Mouse (Mus musculus) heart, postnatal 36 days (tissue): ENCODE data around the gene Dqx1. TPM values are rescaled to one million over a fixed set of nuclear protein-coding genes. Genes with fewer than 3 reads are reported as not detected.

ENCODE experiments used
- DNase-seq, 2 experiments: peaks; one replicate each; pipeline ENCODE4 v3.0.0; 2021 to 2022
- intact Hi-C: fragments of 180-260 bp; cut with DNase I; formaldehyde crosslinking; loops from one replicate; pipeline ENCODE4 v1.15.1; 2025
- total RNA-seq, 2 experiments: library from RNA; stranded (reverse); gene quantifications; 2 replicates each; pipeline ENCODE4 v1.2.3; 2021

Dqx1 gene
- total RNA-seq, 2 experiments from 2014 or later, result 0.65 to 0.89 TPM

DNA sequence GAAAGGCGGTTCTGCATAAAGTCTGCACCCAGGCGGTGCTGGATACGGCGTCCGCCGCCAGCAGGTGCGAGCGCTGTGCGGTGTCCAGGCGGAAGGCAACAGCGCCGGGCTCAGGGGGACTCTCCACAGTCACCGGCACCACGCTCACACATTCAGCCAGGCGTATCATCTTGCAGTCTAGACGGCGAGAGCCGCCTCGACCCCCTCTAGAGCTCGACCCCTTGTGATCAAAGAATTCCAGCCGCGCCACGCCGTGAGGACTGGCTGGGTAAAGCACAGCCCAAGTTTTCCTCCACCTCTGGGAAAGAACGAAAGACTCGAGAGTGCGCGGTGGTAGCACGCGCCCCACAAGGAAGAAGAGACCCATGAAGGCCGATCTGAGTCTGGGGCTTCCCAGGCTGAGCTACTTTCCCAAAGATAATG, 24.9 kb upstream of the Dqx1 start:
- intact Hi-C loops, result loop anchor here (2.0 kb wide), 1 partner anchor 36 kb away; no protein-coding TSS in a partner anchor

DNA sequence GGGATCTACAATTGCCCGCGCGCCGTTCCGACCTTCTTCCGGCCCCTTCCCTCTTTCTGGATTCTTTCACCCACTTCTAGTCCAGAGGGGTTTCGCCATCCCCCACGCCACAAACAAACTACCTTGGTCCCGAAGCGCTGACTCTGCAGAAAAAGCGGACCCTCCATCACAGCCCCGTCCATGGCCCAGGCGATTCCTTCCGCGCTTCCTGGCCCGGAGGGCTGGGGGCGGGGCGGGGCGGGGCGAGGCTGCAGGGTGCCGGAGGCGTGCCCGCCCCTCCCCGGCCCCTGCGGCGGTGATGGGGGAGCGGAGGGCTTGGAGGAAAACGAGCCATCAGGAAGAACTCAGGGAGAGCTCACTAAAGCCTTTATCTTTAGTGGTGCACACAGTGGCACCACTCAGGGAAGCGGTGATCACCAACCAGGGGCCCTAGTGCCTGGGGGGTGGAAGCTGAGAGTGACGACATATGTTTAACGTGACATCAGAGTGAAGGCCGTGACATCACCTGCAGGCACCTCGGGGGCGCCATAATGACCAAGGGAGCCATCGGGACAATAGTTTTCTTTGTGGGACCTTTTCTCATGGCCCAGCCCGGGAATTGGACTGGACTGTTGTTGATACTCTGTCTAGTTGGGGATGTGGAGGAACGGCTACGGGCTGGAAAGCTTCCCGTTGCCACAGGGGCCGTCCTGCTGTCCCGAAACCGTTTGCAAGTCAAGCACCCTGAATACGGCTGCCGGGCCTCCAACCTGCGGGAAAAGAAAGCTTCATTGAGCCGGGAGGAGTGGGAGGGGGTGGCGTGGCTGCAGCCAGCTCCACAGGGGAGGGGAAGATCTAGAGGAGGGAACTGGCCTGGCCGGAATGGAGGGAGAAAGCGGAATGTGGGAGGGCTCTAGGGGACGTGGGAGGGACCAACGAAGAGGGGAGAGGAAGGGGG, 24.1 kb upstream of the Dqx1 start, which contains the start of the genes Dok1 and Loxl3:
Gene Dok1, minus strand, starts transcription at position 223 of the 937 bp plus-strand sequence.
Gene Loxl3, plus strand, starts transcription at position 925 of the 937 bp plus-strand sequence.
- intact Hi-C loops, result loop anchor here (2.0 kb wide), 1 partner anchor 37 kb away; no protein-coding TSS in a partner anchor

More for the DNA sequence above, 24.9 kb upstream of the Dqx1 start:
- DNase-seq, result no peak

DNA sequence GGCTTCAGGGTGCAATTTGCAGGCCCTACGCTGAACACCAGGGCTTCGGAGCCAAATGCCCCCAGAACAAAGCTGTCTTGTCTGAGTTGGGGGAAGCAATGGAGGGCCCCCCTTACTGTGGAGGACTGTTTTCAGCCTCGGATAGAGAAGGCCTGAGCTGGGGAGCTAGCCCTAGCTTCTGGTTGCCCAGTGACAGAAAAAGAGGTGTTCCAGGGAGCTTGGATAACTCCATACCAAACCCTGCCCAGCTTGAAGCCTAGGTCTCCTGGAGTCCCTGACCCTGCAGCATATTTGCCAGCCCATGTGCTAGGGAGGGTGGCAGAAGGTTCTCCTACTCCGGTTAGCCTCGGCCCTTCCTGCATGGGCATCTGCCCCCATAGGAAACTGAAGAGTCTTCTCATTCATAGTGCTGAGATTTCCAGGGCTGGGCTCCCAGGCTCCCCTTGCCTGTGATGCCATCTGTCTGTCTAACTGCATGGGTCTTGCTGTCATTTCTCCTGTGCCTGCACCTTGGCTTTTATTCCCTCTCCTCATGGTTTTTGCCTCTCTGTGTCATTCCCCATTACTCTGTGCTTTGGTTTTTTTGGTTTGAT, 23.1 kb upstream of the Dqx1 start:
- intact Hi-C loops, result no loop called here
- no peak for DNase-seq

More for the DNA sequence above, 24.1 kb upstream of the Dqx1 start, which contains the start of the genes Dok1 and Loxl3:
- peak; percentile 74 to 80 for DNase-seq

DNA sequence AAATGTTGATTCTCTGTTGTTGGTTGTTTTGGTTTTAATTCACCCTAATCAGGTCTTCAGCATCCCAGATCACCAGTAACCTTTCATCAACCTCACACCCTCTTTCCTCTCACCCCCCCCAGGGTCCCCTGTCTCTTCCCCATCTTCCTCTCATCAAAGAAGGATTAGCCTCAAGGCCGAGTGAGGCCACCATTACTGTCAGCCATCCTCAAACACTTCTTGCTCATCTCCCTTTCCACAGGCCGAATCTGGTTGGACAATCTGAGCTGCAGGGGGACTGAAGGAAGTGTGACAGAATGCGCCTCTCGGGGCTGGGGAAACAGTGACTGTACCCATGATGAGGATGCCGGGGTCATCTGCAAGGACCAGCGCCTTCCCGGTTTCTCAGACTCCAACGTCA, 20.5 kb upstream of the Dqx1 start:
- intact Hi-C loops, result no loop called here

DNA sequence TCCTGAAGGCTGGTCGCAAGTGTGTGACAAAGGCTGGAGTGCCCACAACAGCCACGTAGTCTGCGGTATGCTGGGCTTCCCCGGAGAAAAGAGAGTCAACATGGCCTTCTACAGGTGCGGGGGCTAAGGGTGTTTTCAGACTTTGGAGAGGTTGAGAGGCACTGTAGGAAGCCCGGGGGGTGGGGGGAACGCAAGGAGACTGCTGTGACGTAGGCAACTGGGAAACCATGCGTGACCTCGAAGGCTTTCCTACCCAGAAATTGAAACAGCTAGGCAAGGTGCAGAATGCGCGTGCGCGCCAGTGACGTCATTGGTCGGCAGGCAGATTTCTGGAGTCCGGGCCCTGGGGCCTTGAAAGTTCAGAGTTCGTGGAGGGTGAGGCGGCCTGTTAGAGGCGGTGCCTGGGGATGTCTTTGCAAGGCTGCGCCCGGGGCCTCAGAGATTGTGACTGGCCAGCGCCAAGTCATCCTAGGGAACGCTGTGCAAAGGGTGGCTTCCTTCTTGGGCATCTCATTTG, 19.1 kb upstream of the Dqx1 start:
- intact Hi-C loops, result no loop called here

More for the DNA sequence above, 20.5 kb upstream of the Dqx1 start:
- DNase-seq, result no peak

DNA sequence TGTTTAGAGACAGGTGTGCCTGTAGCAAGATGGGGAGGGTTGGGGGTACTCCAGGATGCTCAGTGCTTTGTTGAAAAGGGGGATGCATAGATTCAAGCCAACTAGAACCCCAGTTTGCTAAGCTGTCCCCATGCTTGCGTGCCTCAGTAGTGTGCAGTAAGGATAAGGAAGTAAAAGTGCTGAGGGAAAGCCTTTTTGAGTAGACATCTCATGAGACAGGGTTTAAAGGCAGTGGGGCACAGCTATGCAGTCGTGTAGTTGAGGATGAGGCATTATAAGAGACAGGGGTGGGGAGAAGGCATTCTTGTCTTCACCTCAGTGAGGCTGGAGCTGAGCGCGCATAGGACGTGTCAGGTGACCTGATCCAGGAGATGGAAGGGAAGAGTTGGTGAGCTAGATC, 17.0 kb upstream of the Dqx1 start:
- intact Hi-C loops, result no loop called here
- no peak for DNase-seq

More for the DNA sequence above, 19.1 kb upstream of the Dqx1 start:
- peak; percentile 90 to 96 for DNase-seq

DNA sequence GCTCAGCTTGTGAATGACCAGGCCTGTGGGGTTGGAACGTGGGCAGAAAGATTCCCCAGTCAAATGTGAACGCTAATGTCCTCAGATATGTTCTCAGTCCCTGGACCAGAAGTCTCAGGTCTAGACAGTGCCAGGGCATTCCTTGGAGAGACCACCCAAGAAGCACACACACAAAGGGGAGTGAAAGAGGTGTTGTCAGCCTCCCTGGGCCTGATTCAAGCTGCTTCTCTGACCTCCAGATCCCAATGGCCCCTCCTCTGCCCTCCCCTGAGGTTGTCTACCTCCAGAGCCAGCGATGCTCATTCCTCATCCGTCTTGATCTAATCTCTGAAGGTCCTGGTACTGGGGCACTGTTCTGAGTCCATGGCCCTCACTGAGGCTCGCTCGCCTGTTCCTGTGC, 14.1 kb upstream of the Dqx1 start:
- intact Hi-C loops, result no loop called here
- DNase-seq, result no peak

DNA sequence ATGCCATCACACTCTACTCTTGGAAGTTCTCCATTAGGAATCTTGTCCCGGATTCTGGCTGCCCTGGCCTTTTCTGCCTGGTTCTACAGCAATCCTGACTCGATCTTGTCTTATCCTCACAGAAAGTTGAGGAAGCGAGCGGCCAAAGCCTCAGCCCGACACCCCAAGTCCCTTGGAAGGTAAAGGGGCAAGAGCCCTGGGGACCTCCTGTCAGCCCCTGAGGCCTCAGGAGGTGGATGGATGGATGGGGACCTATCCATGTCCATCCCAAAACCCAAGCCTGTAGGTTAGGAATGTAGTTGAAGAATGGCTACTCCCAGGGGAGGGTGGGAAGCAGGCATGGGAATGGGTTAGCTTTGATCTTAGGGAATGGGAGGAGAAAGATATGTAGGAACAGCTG, 13.7 kb upstream of the Dqx1 start:
- intact Hi-C loops, result no loop called here
- no peak for DNase-seq

DNA sequence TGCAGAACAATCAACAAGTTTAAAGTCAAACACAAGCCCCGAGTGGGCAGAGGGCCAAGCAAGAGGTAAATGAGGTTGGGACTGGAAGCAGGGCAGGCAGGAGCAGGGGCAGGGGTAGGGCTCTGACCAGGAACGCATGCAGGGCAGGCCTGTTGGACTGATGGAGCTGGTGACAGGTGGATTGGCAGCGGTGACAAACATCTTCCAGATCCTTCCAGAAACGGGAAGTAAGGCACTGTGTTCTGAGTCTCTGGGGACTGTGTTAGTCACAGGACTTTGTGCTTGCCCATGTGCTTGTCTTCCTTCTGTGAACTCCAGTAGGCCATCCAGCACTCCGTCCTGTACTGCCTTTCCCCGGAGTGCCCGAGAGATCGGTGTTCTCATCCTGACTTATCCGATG, 12.9 kb upstream of the Dqx1 start:
- DNase-seq, result peak; percentile 38 to 39
- intact Hi-C loops, result no loop called here

DNA sequence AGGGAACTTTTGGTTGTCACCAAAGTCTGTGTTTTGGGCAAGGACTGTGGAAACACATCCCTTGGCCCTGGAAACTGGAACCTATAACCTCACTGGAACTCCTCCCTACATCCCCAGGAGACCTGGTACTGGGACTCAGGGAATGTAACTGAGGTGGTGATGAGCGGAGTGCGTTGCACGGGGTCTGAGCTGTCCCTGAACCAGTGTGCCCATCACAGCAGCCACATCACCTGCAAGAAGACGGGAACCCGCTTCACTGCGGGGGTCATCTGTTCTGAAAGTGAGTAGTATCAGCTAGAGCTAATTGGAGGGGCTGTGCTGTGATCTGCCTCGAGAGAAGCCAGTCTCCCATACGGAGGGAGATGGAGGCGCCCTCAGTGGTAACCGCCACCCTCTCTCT, 8.3 kb upstream of the Dqx1 start:
- DNase-seq, result no peak
- intact Hi-C loops, result no loop called here

DNA sequence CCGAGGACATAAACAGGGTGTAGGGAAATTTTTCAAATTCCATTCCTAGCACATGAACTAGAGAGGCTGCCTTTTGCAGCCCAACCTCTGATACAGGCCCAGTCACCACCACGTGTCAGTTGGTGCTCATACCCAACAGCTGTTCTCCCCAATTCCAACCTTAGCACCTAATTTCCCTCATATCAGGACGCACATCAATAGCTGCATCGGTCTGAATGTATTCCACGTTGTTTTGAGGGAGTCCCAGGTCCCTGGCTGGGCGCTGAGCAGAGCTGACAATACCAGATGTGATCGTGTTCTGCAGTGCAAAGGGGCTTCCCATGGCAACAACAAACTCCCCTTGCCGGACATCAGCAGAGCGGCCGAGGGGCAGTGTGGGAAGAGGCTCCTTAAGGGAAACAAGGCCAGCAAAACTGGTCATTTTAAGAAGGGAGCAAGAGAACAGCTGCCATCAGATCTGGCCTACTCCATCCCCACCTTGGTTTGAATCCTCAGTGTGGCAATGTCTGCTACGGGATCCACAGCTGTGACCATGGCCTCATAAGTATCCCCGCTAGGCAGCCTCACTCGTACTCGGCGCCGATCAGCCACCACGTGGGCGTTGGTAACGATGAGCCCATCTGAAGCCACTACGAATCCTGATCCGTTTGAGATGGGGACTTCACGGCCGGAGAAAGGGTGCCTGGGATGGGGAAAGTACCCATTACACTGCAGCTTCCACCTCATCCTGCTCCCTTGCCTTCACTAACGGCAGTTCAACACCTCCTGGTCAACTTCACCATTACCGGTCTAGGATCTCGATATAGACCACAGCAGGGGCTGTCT, 4.3 kb upstream of the Dqx1 start:
- intact Hi-C loops, result loop anchor here (5.0 kb wide), 1 partner anchor 364 kb away; no protein-coding TSS in a partner anchor
- peak; percentile 32 to 36 for DNase-seq

DNA sequence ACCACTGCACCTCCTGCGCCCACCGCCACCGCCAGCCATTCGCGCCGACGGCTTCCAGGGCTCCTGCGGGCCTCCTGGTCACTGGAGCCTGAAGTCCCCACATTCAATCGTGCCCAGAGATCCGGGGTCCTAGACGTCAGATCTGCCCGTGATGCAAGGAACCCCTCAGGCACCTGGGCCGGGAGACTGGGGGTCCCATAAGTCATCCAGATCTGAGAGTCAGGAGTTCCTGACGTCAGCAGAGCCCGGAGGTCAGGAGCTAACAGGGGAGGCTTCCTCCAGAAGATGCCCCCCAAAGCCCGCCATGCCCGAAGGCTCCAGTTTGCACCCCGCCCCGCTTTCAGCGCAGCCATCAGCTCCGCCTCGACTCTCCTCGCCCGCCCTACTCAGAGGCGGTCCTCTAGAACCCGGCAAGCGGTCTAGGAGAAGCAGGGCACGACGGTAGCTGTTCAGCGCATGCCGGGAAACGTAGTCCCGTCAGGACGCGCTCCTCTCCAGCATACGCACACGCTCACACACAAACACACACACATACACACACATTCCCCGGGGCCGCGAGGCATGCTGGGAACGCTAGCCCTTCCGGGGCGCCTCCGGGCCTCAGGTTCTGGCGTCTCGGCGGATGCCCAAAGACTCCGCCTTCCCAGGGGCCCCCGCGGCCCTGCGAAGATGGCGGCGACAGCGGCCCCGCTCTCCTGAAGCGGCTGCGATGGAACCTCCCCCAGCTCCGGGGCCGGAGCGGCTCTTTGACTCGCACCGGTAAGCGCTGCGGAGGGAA, 3.4 kb upstream of the Dqx1 start, which contains the start of gene Aup1:
Gene Aup1, plus strand, starts transcription at position 448 of the 778 bp plus-strand sequence.
- peak; percentile 95 for DNase-seq
- intact Hi-C loops, result loop anchor here (1.0 to 5.0 kb wide), 4 partner anchors 24 to 363 kb away; partner anchors contain the start of genes Ccdc142 and Gm42688

DNA sequence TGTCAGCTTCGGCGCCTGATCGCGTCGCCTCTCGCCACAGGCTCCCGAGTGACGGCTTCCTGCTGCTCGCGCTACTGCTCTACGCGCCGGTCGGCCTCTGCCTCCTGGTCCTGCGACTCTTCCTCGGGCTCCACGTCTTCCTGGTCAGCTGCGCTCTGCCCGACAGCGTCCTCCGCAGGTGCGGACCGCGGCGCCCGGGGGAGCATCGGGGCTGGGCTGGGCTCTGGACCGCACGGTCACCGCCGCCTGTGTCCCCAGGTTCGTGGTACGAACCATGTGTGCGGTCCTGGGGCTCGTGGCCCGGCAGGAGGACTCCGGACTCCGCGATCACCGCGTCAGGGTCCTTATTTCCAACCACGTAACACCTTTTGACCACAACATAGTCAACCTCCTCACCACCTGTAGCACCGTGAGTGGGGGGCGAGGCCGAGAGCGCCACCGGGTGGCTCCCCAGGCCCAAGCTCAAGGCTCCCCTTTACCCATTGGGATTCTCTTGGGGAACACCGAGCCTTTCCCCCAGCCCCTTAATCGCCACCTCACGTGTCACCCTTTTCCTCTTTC, 2.7 kb upstream of the Dqx1 start, which contains the start of gene Htra2:
Gene Htra2, minus strand, starts transcription at position 403 of the 561 bp plus-strand sequence.
- intact Hi-C loops, result loop anchor here (1.0 to 5.0 kb wide), 4 partner anchors 23 to 362 kb away; partner anchors contain the start of genes Ccdc142 and Gm42688
- DNase-seq, result no peak

DNA sequence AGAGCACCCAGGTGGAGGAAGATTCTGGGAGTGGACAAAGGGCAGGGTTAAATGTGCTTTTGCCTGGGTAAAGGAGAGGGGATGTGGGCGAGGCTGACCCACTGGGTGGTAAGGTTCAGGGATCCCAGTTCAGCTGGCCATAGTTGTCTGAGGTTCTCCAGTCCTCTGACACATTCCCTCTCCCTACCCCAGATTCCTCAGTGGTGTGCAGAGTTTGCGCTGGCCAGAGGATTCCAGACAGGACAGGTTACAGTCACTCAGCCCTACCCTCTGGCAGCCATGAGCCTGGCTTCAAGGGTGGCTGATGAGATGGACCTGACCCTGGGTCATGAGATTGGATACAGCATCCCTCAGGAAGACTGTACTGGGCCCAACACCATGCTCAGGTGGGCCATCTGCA, 1.1 kb downstream of the Dqx1 start:
- DNase-seq, result no peak
- intact Hi-C loops, result no loop called here

DNA sequence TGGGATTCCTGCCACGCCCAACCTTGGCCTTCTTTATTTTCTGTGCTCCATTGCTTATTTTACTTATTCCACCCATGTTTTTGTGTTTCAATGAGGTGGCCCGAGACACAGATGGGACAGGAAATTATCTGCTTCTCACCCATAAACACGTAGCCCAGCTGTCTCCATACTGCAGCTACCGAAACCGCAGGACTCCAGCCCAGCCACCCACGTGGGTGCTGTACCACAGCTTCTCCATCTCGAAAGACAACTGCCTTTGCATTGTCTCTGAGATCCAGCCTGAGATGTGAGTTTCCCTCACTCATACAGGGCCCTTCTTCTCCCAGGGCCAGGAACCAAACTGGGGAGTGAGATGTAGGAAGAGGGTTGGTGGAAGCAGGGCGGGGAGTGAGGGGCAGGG, 8.4 kb downstream of the Dqx1 start:
- DNase-seq, result no peak

DNA sequence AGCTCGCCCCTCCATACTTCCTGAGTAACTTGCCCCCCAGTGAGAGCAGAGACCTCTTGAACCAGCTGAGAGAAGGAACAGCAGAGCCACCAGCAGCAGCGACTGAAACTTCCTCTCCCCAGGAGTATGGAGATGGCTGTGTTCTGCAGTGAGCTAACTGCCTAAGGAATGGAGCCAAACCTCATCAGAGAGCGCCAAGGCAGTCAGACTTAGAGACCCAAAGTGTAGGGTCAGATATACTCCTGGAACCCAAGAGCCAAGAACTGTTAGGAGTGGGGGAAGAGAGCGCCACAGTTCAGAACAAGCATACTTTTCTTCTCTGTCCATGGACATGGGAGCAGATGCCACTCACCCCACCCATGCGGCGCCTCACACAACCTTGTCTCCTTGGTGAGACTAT, 8.8 kb downstream of the Dqx1 start:
- no peak for DNase-seq
- intact Hi-C loops, result no loop called here

More for the DNA sequence above, 8.4 kb downstream of the Dqx1 start:
- intact Hi-C loops, result no loop called here

DNA sequence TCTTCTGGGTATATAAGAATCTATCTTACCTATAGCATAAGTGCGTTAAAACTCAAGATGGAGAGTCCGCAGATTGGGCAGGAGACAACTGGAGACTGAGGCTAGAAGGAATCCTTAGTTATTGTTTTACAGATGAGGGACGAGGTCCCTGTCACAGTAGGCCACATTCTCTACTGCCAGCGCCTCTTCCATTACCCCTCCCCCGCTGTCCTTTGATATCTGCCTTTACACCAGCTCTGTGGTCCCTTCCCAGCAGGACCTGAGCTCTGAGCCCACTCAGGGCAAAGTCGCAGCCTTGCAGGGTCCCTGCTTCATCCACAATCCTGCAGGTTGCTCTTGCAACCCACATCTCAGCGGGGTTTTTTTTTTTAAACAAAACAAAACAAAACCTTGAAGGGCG, 10.6 kb downstream of the Dqx1 start:
- intact Hi-C loops, result no loop called here
- DNase-seq, result no peak

DNA sequence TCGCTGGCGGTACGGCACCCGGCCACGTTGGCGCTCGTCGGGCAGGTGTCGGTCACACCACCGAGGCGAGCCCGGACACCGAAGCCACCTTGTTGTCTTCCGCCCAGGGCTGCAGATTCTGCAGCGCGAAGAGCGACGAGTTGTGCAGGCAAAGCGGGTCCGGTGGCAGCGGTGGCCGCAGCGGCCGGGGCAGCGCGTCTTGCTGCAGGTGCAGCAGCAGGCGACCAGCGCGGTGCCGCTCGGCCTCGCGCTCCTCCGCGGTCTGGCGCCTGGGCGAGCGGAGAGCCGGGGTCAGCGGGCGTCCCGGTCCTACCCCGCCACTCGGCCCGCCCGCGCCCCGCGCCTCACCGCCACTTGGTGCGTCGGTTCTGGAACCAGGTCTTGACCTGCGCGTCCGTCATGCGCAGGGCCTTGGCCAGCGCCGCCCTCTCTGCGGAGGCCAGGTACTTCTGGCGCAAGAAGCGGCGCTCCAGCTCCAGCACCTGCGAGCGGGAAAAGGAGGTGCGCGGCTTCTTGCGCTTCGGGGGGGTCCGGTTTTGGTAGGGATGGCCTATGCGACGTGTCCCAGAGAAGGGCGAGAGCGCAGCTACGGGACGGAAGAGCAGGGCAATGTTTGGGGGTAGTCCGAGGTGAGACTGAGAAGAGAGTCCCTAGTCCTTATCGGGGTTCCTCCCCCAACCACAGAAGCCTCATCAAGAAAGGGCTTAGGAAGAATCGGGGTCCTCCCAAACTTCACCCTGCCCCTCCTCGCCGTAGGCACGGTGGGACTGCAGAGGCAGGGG, 11.3 kb downstream of the Dqx1 start:
- intact Hi-C loops, result no loop called here
- DNase-seq, result no peak
